Mouse (Mus musculus) cerebellum, adult 9-11 months (tissue): Measurements from ENCODE around the gene Dbi.

Experiments used
- DNase-seq: peaks from one replicate; pipeline ENCODE4 v3.0.0; 2022

Dbi gene

GRCm38 (mm10) chr1:120120969-120121811, at the start of gene Dbi, which contains the start of gene 3110009E18Rik:
Gene Dbi (minus strand): TSS chr1:120121078.
Gene 3110009E18Rik (plus strand): TSS chr1:120121187.
- DNase-seq = peak; percentile 99

- DNase-seq = no peak
Observed at GRCm38 (mm10) chr1:120170307-120170706, 49.4 kb upstream of the Dbi start.

- no peak for DNase-seq
Observed at GRCm38 (mm10) chr1:120168674-120169073, 47.8 kb upstream of the Dbi start.

- no peak for DNase-seq
Observed at GRCm38 (mm10) chr1:120168016-120168415, 47.1 kb upstream of the Dbi start.

- DNase-seq = no peak
Observed at GRCm38 (mm10) chr1:120162616-120163015, 41.7 kb upstream of the Dbi start.

GRCm38 (mm10) chr1:120161502-120161901, 40.6 kb upstream of the Dbi start:
- no peak for DNase-seq

GRCm38 (mm10) chr1:120158474-120159127, 37.7 kb upstream of the Dbi start:
- no peak for DNase-seq

- DNase-seq = peak; percentile 27
Observed at GRCm38 (mm10) chr1:120155325-120155724, 34.4 kb upstream of the Dbi start.

- no peak for DNase-seq
Observed at GRCm38 (mm10) chr1:120154232-120154631, 33.4 kb upstream of the Dbi start.

- DNase-seq = no peak
Observed at GRCm38 (mm10) chr1:120146994-120147393, 26.1 kb upstream of the Dbi start.

GRCm38 (mm10) chr1:120145527-120146216, 24.8 kb upstream of the Dbi start:
- no peak for DNase-seq

GRCm38 (mm10) chr1:120142551-120142950, 21.7 kb upstream of the Dbi start:
- peak; percentile 86 for DNase-seq

- no peak for DNase-seq
Observed at GRCm38 (mm10) chr1:120140144-120140693, 19.3 kb upstream of the Dbi start.

GRCm38 (mm10) chr1:120138923-120139540, 18.2 kb upstream of the Dbi start:
- no peak for DNase-seq

GRCm38 (mm10) chr1:120135934-120136786, 15.3 kb upstream of the Dbi start:
- DNase-seq = no peak

GRCm38 (mm10) chr1:120132376-120132775, 11.5 kb upstream of the Dbi start:
- DNase-seq = no peak

- no peak for DNase-seq
Observed at GRCm38 (mm10) chr1:120126318-120126717, 5.4 kb upstream of the Dbi start.

GRCm38 (mm10) chr1:120125471-120125870, 4.6 kb upstream of the Dbi start:
- DNase-seq = no peak

- no peak for DNase-seq
Observed at GRCm38 (mm10) chr1:120124839-120125238, 4.0 kb upstream of the Dbi start.

- no peak for DNase-seq
Observed at GRCm38 (mm10) chr1:120122634-120123383, 1.9 kb upstream of the Dbi start.

- no peak for DNase-seq
Observed at GRCm38 (mm10) chr1:120121930-120122530, 1.2 kb upstream of the Dbi start.
